Mouse (Mus musculus): ENCODE data around the gene Pcsk6. TPM values are rescaled to one million over a fixed set of nuclear protein-coding genes. Genes with fewer than 3 reads are reported as not detected.
A peak's percentile ranks its signal among the peaks of the same experiment; 100 is the strongest.

Gene Pcsk6
- polyA plus RNA-seq, 1 experiment from 2014 or later: 0.51 TPM

GRCm38 (mm10) chr7:65869794-65870193 is 8.3 kb downstream of the Pcsk6 start:
- Histone ChIP-seq H3K4me3 (replicated peaks) (no peak overlapping the region), H3K36me3 (no peaks in the 10 kb centered on the region), H3K4me1 (replicated peaks) (peaks cover 19% of the 10 kb centered on the region), H3K27me3 (peaks cover 11% of the 10 kb centered on the region), H3K9me3 (replicated peaks) (no peaks in the 10 kb centered on the region), H3K27ac (no peak overlapping the region), H3K9ac (no peak overlapping the region), H3K4me2 (no peak overlapping the region)
- no peak for ATAC-seq (ENCODE audit: low read depth)
- 75% methylated on average over 5 of the region's 5 CpGs for WGBS (ENCODE audit: insufficient replicate concordance)
- no peak for DNase-seq

- H3K27ac ChIP-seq: no peak overlapping the region
- no peaks in the 10 kb centered on the region for H3K36me3 ChIP-seq
- 57% methylated on average over 5 of the region's 5 CpGs for WGBS (ENCODE audit: insufficient replicate concordance)
- no peak overlapping the region for H3K9ac ChIP-seq
- H3K27me3 ChIP-seq: peaks cover 7% of the 10 kb centered on the region
- no peak for DNase-seq
- no peaks in the 10 kb centered on the region for H3K9me3 ChIP-seq (replicated peaks)
- ATAC-seq (ENCODE audit: low read depth): no peak
- no peak overlapping the region for H3K4me2 ChIP-seq
- H3K4me1 ChIP-seq (replicated peaks): peaks cover 20% of the 10 kb centered on the region
- no peak overlapping the region for H3K4me3 ChIP-seq (replicated peaks)
Measured at GRCm38 (mm10) chr7:65870227-65870626, 8.7 kb downstream of the Pcsk6 start.

GRCm38 (mm10) chr7:65870928-65871580 is 9.5 kb downstream of the Pcsk6 start:
- H3K9ac ChIP-seq: no peak overlapping the region
- no peak overlapping the region for H3K4me3 ChIP-seq (replicated peaks)
- no peak overlapping the region for H3K4me2 ChIP-seq
- no peaks in the 10 kb centered on the region for H3K36me3 ChIP-seq
- 63% methylated on average over 10 of the region's 10 CpGs for WGBS (ENCODE audit: insufficient replicate concordance)
- H3K9me3 ChIP-seq (replicated peaks): no peaks in the 10 kb centered on the region
- ATAC-seq (ENCODE audit: low read depth): no peak
- no peak for DNase-seq
- no peaks in the 10 kb centered on the region for H3K27me3 ChIP-seq
- H3K27ac ChIP-seq: no peak overlapping the region
- peaks cover 20% of the 10 kb centered on the region for H3K4me1 ChIP-seq (replicated peaks)

DNA sequence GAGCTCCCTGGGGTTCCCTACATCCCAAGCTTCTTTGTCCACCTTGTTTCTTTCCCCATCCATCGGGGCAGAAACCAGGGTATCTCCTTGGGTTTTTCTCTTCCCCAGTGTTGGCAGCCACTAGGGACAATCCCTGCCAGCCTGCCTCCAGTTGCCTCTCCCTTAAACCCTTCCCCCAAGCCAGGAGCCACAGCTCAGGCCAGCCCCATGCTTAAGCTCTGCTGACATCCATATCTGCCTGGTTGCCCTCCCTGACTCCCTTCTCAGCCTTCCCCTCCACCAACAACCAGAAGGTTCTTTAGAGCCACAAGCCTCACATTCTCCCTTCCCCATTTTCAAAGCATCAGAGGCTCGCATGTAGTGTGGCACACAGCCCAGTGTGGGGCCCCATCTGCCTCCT is 10.3 kb downstream of the Pcsk6 start:
- Histone ChIP-seq H3K36me3 (no peaks in the 10 kb centered on the region), H3K27ac (no peak overlapping the region), H3K4me3 (replicated peaks) (no peak overlapping the region), H3K27me3 (no peaks in the 10 kb centered on the region), H3K4me2 (no peak overlapping the region), H3K4me1 (replicated peaks) (peaks cover 20% of the 10 kb centered on the region), H3K9me3 (replicated peaks) (no peaks in the 10 kb centered on the region), H3K9ac (no peak overlapping the region)
- ATAC-seq (ENCODE audit: low read depth): no peak
- DNase-seq: no peak
- WGBS (ENCODE audit: insufficient replicate concordance): 49% methylated on average over 2 of the region's 2 CpGs

DNA sequence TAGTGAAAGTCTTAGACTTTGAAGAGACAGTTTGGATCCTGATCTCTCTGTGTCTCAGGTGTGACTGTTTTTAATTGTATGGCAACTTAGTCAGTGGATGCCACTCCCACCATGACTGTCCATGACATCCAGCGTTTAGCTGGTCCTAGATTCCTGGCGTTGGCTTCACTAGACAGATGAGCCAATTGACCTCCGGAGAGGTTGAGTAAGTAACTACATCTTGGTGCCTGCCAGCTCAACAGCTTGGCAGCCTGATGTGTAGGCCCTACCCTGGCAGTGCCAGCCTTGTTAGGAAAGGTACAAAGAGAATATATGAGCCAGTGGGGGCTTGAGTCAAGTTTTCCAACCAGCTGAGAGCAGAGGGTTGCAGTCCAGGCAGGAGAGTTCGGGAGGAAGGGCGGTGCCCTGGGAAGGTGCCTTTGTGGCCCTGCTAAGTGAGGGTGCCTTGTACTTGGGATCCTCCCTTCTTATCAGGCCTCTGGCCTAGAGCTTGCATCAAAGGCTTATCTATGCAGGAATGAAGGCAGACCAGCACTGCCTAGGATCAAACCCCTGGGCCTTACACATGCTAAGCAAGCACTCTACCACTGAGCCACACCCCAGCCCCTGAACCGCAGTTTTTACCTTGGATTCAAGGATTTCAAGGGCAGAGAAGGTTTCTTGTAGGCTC is 11.8 kb downstream of the Pcsk6 start:
- H3K4me2 ChIP-seq: peak overlapping the region; percentile 28
- H3K4me1 ChIP-seq (replicated peaks): peaks cover 20% of the 10 kb centered on the region
- H3K4me3 ChIP-seq (replicated peaks): no peak overlapping the region
- WGBS (ENCODE audit: insufficient replicate concordance): 60% methylated on average over 6 of the region's 6 CpGs
- peak; percentile 95 for ATAC-seq (ENCODE audit: low read depth)
- H3K9me3 ChIP-seq (replicated peaks): no peaks in the 10 kb centered on the region
- no peak overlapping the region for H3K9ac ChIP-seq
- peak; percentile 45 for DNase-seq
- H3K27ac ChIP-seq: no peak overlapping the region
- H3K36me3 ChIP-seq: no peaks in the 10 kb centered on the region
- H3K27me3 ChIP-seq: no peaks in the 10 kb centered on the region

GRCm38 (mm10) chr7:65873902-65874301 is 12.4 kb downstream of the Pcsk6 start:
- DNase-seq (no peak), ATAC-seq (ENCODE audit: low read depth) (peak; percentile 73)
- peak overlapping the region; percentile 28 for H3K4me2 ChIP-seq
- peak overlapping the region; percentile 13; the same call in 1 of the 2 replicates for H3K27ac ChIP-seq
- no peaks in the 10 kb centered on the region for H3K36me3 ChIP-seq
- H3K9me3 ChIP-seq (replicated peaks): no peaks in the 10 kb centered on the region
- H3K4me3 ChIP-seq (replicated peaks): no peak overlapping the region
- H3K27me3 ChIP-seq: no peaks in the 10 kb centered on the region
- H3K4me1 ChIP-seq (replicated peaks): peaks cover 20% of the 10 kb centered on the region
- H3K9ac ChIP-seq: no peak overlapping the region
- 56% methylated on average over 2 of the region's 2 CpGs for WGBS (ENCODE audit: insufficient replicate concordance)

DNA sequence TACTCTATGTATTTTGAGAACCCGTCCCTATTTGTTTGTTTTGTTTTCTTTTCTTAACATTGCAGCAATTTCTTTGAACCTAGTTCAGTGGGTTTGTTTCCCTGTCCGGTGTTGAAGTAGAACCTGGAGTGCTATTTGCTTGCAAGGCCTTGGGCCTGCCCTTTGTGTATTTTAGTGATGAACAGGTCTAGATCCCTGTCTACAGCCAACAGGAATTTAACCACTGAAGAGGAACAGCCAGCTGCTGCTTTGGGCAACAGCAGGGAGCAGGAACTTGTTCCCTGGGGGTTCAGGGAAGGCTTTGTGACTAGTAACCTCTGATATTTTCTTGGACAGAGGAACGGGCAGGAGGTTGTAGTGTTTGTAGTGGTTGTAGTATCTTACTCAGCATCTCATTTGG is 15.1 kb downstream of the Pcsk6 start:
- no peak overlapping the region for H3K4me3 ChIP-seq (replicated peaks)
- no peak overlapping the region for H3K9ac ChIP-seq
- DNase-seq: no peak
- peaks cover 43% of the 10 kb centered on the region for H3K4me1 ChIP-seq (replicated peaks)
- 70% methylated on average over 3 of the region's 3 CpGs for WGBS (ENCODE audit: insufficient replicate concordance)
- no peak overlapping the region for H3K4me2 ChIP-seq
- no peaks in the 10 kb centered on the region for H3K36me3 ChIP-seq
- no peaks in the 10 kb centered on the region for H3K9me3 ChIP-seq (replicated peaks)
- no peak overlapping the region for H3K27ac ChIP-seq
- no peaks in the 10 kb centered on the region for H3K27me3 ChIP-seq
- no peak for ATAC-seq (ENCODE audit: low read depth)

DNA sequence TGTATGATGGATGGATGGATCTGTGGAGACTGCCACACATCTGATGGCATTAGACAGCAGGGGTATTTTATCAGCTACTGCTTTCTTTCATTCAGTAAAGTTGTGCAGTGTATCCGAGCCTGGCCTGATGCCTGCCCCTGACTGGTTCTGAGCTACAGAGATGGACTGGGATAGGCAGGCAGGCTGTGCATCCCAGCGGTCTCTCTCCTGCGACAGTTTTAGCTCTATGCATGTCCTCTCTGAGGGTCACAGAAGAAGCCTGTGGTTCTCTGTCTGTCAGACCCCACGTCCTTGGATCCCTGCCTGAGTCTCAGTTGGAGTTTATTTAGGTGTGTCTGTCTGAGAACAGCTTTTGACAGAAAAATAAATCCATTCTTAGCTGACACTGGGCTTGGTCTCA is 16.7 kb downstream of the Pcsk6 start:
- Histone ChIP-seq H3K4me1 (replicated peaks) (peaks cover 47% of the 10 kb centered on the region), H3K27ac (no peak overlapping the region; the same call in 1 of the 2 replicates), H3K4me3 (replicated peaks) (no peak overlapping the region), H3K9ac (no peak overlapping the region), H3K4me2 (no peak overlapping the region), H3K36me3 (no peaks in the 10 kb centered on the region), H3K27me3 (no peaks in the 10 kb centered on the region), H3K9me3 (replicated peaks) (no peaks in the 10 kb centered on the region)
- ATAC-seq (ENCODE audit: low read depth): no peak
- no peak for DNase-seq
- 63% methylated on average over 4 of the region's 4 CpGs for WGBS (ENCODE audit: insufficient replicate concordance)

DNA sequence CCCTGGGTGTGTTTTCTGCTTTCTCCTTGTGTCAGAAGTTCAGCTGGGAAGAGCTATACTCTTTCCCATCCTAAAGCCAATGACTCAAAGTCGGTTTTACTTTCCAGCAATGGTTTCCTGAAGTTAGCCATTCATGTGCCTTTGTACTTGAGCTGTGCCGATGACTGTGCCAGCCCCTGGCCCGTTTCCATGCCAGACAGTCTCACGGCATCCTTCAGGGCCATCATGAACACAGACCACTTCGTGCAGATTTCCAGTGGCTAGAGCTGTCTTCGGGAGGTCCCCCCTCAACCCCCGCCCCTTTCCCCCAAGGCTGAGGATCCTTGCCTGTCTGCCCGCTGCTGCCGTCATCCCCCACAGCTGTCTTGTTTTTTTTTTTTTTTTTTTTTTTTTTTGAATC is 17.8 kb downstream of the Pcsk6 start:
- 78% methylated on average over 9 of the region's 9 CpGs for WGBS (ENCODE audit: insufficient replicate concordance)
- no peak overlapping the region for H3K4me3 ChIP-seq (replicated peaks)
- no peak overlapping the region for H3K9ac ChIP-seq
- H3K9me3 ChIP-seq (replicated peaks): no peaks in the 10 kb centered on the region
- no peaks in the 10 kb centered on the region for H3K27me3 ChIP-seq
- ATAC-seq (ENCODE audit: low read depth) (no peak), DNase-seq (no peak)
- peaks cover 36% of the 10 kb centered on the region for H3K4me1 ChIP-seq (replicated peaks)
- no peak overlapping the region for H3K27ac ChIP-seq
- no peaks in the 10 kb centered on the region for H3K36me3 ChIP-seq
- H3K4me2 ChIP-seq: no peak overlapping the region

- Histone ChIP-seq H3K4me1 (replicated peaks) (peaks cover 31% of the 10 kb centered on the region), H3K4me2 (peak overlapping the region; percentile 57), H3K9me3 (replicated peaks) (no peaks in the 10 kb centered on the region), H3K4me3 (replicated peaks) (peak overlapping the region; percentile 10; the same call in 1 of the 2 replicates), H3K9ac (0 out of 2 replicates have a peak overlapping the region, but pooled peaks have one; percentile 26), H3K27ac (peak overlapping the region; percentile 81), H3K36me3 (no peaks in the 10 kb centered on the region), H3K27me3 (no peaks in the 10 kb centered on the region)
- WGBS (ENCODE audit: insufficient replicate concordance): 22% methylated on average over 5 of the region's 5 CpGs
- no peak for DNase-seq
- ATAC-seq (ENCODE audit: low read depth): peak; percentile 79
Measured at GRCm38 (mm10) chr7:65880666-65881289, 19.2 kb downstream of the Pcsk6 start.

GRCm38 (mm10) chr7:65881290-65881688 is 19.8 kb downstream of the Pcsk6 start:
- Histone ChIP-seq H3K4me2 (peak overlapping the region; percentile 57), H3K27me3 (no peaks in the 10 kb centered on the region), H3K4me3 (replicated peaks) (peak overlapping the region; percentile 10), H3K36me3 (no peaks in the 10 kb centered on the region), H3K27ac (peak overlapping the region; percentile 83), H3K9me3 (replicated peaks) (no peaks in the 10 kb centered on the region), H3K4me1 (replicated peaks) (peaks cover 31% of the 10 kb centered on the region), H3K9ac (0 out of 2 replicates have a peak overlapping the region, but pooled peaks have one; percentile 26)
- 35% methylated on average over 12 of the region's 12 CpGs for WGBS (ENCODE audit: insufficient replicate concordance)
- ATAC-seq (ENCODE audit: low read depth) (peak; percentile 93), DNase-seq (peak; percentile 74)

Measured in liver, embryonic 13.5 days (tissue).